Mouse (Mus musculus) thymus, adult 2 months (tissue): ENCODE data around the gene Olfr630.

ENCODE experiments used
- CTCF ChIP-seq: fragments of 200-500 bp; IDR thresholded peaks from 2 replicates; pipeline ENCODE4 v1.5.1; 2012; ENCODE audit warnings: mild to moderate bottlenecking, control low read depth, low read length, moderate library complexity, borderline replicate concordance; ENCODE audit not compliant: control insufficient read depth, poor library complexity, insufficient read depth; ENCODE audit errors: extremely low read depth
- POLR2A ChIP-seq: fragments of 200-500 bp; IDR thresholded peaks from 2 replicates; pipeline ENCODE4 v1.6.1; 2012; ENCODE audit warnings: mild to moderate bottlenecking, low read length, control low read depth, moderate library complexity; ENCODE audit not compliant: control insufficient read depth, poor library complexity, insufficient read depth; ENCODE audit errors: extremely low read depth

DNA sequence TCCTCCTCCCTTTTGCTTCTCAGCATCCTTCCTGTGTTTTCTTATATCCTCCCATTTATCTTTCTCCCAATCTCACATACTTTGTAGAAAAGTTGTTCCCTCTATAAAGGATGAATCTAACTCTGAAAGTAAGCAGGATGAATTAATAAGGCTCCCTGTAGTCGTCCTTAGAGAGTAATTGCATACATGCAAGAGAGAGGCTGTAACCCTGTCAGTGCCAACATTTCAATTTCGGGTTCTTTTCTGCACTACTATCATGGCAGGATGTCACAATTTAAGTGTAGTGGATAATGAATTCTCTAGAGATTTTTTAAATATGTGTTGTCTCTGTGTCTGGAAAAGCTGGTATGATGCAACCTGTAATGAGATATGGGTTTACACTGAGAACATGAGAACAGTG lies at the start of gene Olfr630:
- no peak for TF ChIP-seq POLR2A
- no peak for TF ChIP-seq CTCF
